Mouse (Mus musculus) liver, embryonic 14.5 days (tissue): ENCODE results near the gene Pacs2. TPM values are rescaled to one million over a fixed set of nuclear protein-coding genes. Genes with fewer than 3 reads are reported as not detected.

Source experiments
- ATAC-seq: fragments of 200-750 bp; cut with Nextera tagmentation; 2 replicates; pipeline ENCODE4 v1.8.0; 2017; ENCODE audit warnings: moderate number of reproducible peaks, mild to moderate bottlenecking, moderate library complexity; ENCODE audit not compliant: insufficient read depth
- DNase-seq, 3 experiments: peaks; one replicate each; pipeline ENCODE4 v3.0.0-alpha.2; 2012 to 2013; ENCODE audit warnings: low read depth in 3 of 3, low spot score in 3 of 3
- H3K27ac ChIP-seq: fragments of 300-500 bp; sonication (generic); 2 replicates; pipeline ENCODE4 v1.5.1; 2014; ENCODE audit warnings: moderate library complexity, mild to moderate bottlenecking, control low read depth, inconsistent platforms
- H3K27me3 ChIP-seq: fragments of 300-500 bp; sonication (generic); 2 replicates; pipeline ENCODE4 v1.6.1; 2014; ENCODE audit warnings: mild to moderate bottlenecking, low read length, moderate library complexity; ENCODE audit not compliant: control insufficient read depth, insufficient read depth
- H3K36me3 ChIP-seq: fragments of 300-500 bp; sonication (generic); replicated peaks from 2 replicates; pipeline ENCODE4 v1.6.1; 2014; ENCODE audit warnings: low read depth; ENCODE audit not compliant: control insufficient read depth, insufficient read depth
- H3K4me1 ChIP-seq, 2 experiments: fragments of 200-500 bp in 1 of 2; fragments of 300-500 bp in 1 of 2; sonication (generic) in 1 of 2; replicated peaks; 2 replicates each; pipeline ENCODE4 v1.6.1; 2012 to 2014; ENCODE audit warnings: antibody characterized with exemption in 1 of 2, inconsistent platforms in 1 of 2, low read length in 1 of 2; ENCODE audit not compliant: control insufficient read depth in 2 of 2, insufficient read depth in 2 of 2
- H3K4me2 ChIP-seq: fragments of 300-500 bp; sonication (generic); 2 replicates; pipeline ENCODE4 v1.6.1; 2014; ENCODE audit warnings: low read depth, mild to moderate bottlenecking, control low read depth, moderate library complexity
- H3K4me3 ChIP-seq, 2 experiments: fragments of 200-500 bp in 1 of 2; fragments of 300-500 bp in 1 of 2; sonication (generic) in 1 of 2; 2 replicates each; pipeline ENCODE4 v1.5.1; 2012 to 2014; ENCODE audit warnings: low read depth in 2 of 2, low read length in 2 of 2, mild to moderate bottlenecking in 2 of 2, control low read depth in 1 of 2, inconsistent platforms in 1 of 2, moderate library complexity in 1 of 2; ENCODE audit not compliant: insufficient read depth in 1 of 2
- H3K9ac ChIP-seq: fragments of 300-500 bp; sonication (generic); replicated peaks from 2 replicates; pipeline ENCODE4 v1.6.1; 2014; ENCODE audit warnings: mild to moderate bottlenecking, control low read depth, moderate library complexity
- H3K9me3 ChIP-seq: fragments of 300-500 bp; sonication (generic); 2 replicates; pipeline ENCODE4 v1.6.1; 2016; ENCODE audit warnings: low read length, mixed read lengths; ENCODE audit not compliant: control insufficient read depth
- CTCF ChIP-seq: IDR thresholded peaks from 2 replicates; pipeline ENCODE4 v1.5.1; 2016; ENCODE audit warnings: antibody characterized with exemption, low read depth, control low read depth
- EP300 ChIP-seq: IDR thresholded peaks from 2 replicates; pipeline ENCODE4 v1.6.1; 2016; ENCODE audit warnings: antibody characterized with exemption, low read depth
- WGBS: fragments of 180-500 bp; shearing (Covaris S2); extraction: QIAGEN DNeasy Blood & Tissue Kit; methylation state at CpG from one replicate; pipeline ENCODE4 v1.1.7; 2014; ENCODE audit not compliant: insufficient replicate concordance; 5-methylcytosine and 5-hydroxymethylcytosine counted together
- polyA plus RNA-seq, 2 experiments: library from polyadenylated mRNA; depleted of rRNA in 1 of 2; stranded (reverse) in 1 of 2; unstranded in 1 of 2; fragments of >200 nt; fragmentation: Nextera tagmentation in 1 of 2; extraction: Ambion mirVana in 1 of 2; gene quantifications; 2 replicates each; pipeline versions ENCODE4 v1.2.1 to v1.2.3; 2012 to 2014

The Pacs2 gene
- polyA plus RNA-seq, 2 experiments: 3.7 to 11.7 TPM

DNA sequence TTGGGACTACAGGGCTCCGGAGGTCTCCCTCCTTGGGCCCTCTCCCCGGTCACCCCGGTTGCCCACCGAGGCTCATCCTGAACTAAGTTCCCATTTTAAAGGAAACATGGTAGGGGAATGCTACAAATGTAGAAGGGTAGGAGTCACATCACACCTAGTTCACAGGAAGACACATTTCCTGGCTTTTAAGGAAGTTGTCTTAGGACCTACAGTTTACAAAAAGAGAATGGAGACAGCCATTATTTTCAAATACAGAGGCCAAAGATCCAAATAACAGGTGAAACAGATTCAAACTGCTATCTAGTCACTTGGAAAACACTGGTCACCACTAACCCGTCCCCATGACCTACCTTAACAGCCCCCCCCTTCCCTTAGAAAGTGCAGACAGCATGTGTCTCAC, 1.9 kb upstream of the Pacs2 start:
- WGBS: 44% methylated on average over 5 of the region's 5 CpGs
- H3K36me3 ChIP-seq: no peaks in the 10 kb centered on the region
- peaks cover 3 to 17% of the 10 kb centered on the region in 2 experiments; a peak in 3 of 4 replicates for H3K4me1 ChIP-seq
- no peak overlapping the region for H3K27ac ChIP-seq
- H3K9me3 ChIP-seq: no peaks in the 10 kb centered on the region
- H3K27me3 ChIP-seq: no peaks in the 10 kb centered on the region
- ATAC-seq (no peak), DNase-seq (no peak)
- TF ChIP-seq CTCF: no peak
- TF ChIP-seq EP300: no peak
- H3K9ac ChIP-seq: no peak overlapping the region
- H3K4me2 ChIP-seq: no peak overlapping the region
- no peak overlapping the region for H3K4me3 ChIP-seq

DNA sequence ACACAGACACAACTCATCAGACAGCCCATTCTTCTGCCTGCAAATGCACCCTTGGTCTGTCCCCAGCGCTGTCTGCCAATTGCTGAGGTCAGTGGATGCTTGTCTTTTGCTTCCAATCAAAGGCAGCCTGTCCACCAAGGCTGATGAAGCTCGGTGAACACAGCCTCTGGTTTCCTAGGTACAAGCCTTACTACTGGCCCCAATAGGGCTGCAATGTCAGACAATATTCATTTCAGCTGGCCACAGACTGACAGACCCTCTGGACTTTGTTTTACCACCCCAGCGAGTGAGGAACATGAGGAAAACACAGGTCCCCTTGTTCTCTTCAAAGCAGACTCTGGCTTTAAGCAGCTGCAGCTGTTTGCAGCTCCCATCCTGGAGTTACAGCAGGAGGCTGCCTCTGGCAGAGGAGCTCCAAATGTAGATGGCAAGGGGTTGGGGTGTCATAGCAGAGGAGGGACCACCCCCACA, 1.3 kb upstream of the Pacs2 start:
- H3K9me3 ChIP-seq: no peaks in the 10 kb centered on the region
- no peak overlapping the region for H3K27ac ChIP-seq
- no peak overlapping the region; the same call in 1 of the 2 replicates for H3K4me2 ChIP-seq
- TF ChIP-seq CTCF (no peak), EP300 (no peak)
- DNase-seq (no peak), ATAC-seq (no peak)
- no peaks in the 10 kb centered on the region for H3K27me3 ChIP-seq
- no peak overlapping the region for H3K4me3 ChIP-seq
- H3K9ac ChIP-seq: no peak overlapping the region
- H3K4me1 ChIP-seq: peaks cover 3 to 17% of the 10 kb centered on the region in 2 experiments; a peak in 3 of 4 replicates
- no peaks in the 10 kb centered on the region for H3K36me3 ChIP-seq
- 79% methylated on average over 3 of the region's 3 CpGs for WGBS

DNA sequence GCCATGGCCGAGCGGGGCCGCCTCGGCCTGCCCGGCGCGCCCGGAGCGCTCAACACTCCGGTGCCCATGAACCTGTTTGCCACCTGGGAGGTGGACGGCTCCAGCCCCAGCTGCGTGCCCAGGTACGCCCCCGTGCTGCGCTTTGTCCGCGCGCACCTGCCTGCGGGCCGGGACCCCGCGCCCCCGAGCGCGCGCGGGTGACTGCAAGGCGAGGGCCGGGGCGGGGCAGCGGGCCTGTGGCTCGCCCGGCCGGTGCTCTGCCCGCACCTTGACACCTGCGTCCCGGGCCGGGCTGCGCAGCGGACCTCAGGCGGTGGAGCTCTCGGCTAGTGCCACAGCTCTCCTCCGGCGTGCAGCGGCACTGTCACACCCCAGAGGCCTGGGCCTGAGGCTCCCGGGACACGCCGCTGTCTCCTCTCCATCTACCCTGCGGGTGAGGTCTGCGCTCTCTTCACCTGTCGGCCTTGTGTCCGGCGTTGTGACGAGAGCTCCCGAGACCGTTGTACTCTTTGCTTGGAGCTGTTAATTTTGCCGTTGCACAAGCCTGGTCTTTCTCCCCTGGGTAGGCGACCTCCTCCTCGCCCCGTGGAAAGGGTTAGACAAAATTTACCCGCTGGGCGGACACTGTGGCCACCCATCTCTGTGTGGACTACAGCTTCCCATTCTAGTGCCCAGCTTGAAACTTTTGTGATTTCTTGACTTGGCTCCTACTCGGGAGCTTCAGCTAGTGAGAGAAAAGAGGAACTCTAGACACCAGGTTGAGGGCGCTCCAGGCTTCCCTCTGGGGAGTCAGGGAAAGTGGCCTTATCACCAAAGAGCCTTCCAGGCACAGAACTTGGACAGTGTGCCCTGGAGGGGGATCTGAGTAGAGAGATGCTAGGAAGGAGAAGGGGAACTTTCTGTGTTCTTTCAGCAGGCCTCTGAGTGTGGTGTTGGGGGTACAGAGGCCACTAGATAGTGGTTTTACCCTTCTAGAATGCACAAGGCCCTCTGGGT, 551 bp downstream of the Pacs2 start:
- Histone ChIP-seq H3K27me3 (no peaks in the 10 kb centered on the region), H3K4me1 (peaks cover 3 to 17% of the 10 kb centered on the region in 2 experiments; a peak in 3 of 4 replicates)
- DNase-seq: no peak

DNA sequence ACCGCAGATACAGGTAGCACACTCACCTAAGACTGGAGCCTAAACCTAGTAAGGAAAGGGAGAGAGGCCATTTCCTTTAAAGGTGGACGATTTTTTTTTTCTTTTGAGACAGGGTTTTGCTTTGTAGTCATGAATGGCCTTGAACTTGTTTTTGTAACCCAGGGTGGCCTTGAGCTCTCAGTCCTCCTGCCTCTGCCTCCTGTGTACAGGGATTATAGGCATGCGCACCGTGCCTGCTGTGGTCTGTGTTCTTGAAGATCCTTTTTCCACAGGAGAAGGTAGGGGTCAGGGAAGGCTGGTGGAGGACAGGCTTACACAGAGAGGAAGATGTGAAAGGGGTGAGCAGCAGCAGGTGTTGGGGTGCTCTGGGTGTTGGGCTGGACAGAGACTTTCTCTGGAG, 1.6 kb downstream of the Pacs2 start:
- ATAC-seq (no peak), DNase-seq (no peak)
- no peaks in the 10 kb centered on the region for H3K27me3 ChIP-seq
- H3K4me2 ChIP-seq: peak overlapping the region; percentile 93
- peak overlapping the region in 1 of 2 experiments; percentile 74; a peak in 1 of 4 replicates for H3K4me3 ChIP-seq
- no peaks in the 10 kb centered on the region for H3K9me3 ChIP-seq
- TF ChIP-seq EP300 (no peak), CTCF (no peak)
- no peak overlapping the region for H3K27ac ChIP-seq
- 67% methylated on average over 4 of the region's 4 CpGs for WGBS
- no peaks in the 10 kb centered on the region; the same call in 1 of the 2 replicates for H3K36me3 ChIP-seq
- peak overlapping the region; percentile 85 for H3K9ac ChIP-seq
- peaks cover 3 to 17% of the 10 kb centered on the region in 2 experiments; a peak in 3 of 4 replicates for H3K4me1 ChIP-seq

More for the DNA sequence above, 551 bp downstream of the Pacs2 start:
- TF ChIP-seq EP300 (no peak), CTCF (no peak)
- Histone ChIP-seq H3K4me3 (peak overlapping the region; percentile 63 to 74), H3K36me3 (no peaks in the 10 kb centered on the region), H3K9me3 (no peaks in the 10 kb centered on the region), H3K4me2 (peak overlapping the region; percentile 93), H3K9ac (peak overlapping the region; percentile 85), H3K27ac (peak overlapping the region; percentile 3; the same call in 1 of the 2 replicates)
- peak; percentile 54 for ATAC-seq
- under 1% methylated on average over 62 of the region's 64 CpGs for WGBS

DNA sequence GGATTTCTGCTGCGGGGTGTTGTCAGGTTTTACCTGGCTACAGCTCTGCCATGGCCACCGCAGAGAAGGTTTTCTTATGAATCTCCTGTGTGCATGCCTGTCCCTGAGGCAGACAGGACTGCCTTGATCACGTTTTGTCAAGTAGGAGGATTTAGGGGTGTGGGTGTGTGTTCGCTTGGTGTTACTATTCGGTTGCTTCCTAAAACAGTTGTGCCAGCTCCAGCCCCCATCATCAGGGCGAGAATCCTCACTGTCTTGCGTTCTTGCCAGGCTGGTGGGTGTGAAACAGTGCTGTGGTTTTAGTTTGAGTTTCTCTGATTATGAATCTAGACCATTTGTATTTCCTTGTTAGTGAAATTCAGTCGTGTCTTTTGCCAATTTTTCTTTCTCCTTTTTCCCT, 2.7 kb downstream of the Pacs2 start:
- no peaks in the 10 kb centered on the region; the same call in 1 of the 2 replicates for H3K36me3 ChIP-seq
- H3K27ac ChIP-seq: no peak overlapping the region
- ATAC-seq (no peak), DNase-seq (no peak)
- 65% methylated on average over 8 of the region's 8 CpGs for WGBS
- H3K9ac ChIP-seq: no peak overlapping the region
- TF ChIP-seq EP300 (no peak), CTCF (no peak)
- no peaks in the 10 kb centered on the region for H3K27me3 ChIP-seq
- H3K4me1 ChIP-seq: peaks cover 3 to 17% of the 10 kb centered on the region in 2 experiments; a peak in 3 of 4 replicates
- H3K9me3 ChIP-seq: no peaks in the 10 kb centered on the region
- H3K4me2 ChIP-seq: no peak overlapping the region
- H3K4me3 ChIP-seq: no peak overlapping the region
